Mouse (Mus musculus) myocyte (in vitro differentiated cells): ENCODE data around the gene Ubald1.

Source experiments
- CEBPB ChIP-seq: IDR thresholded peaks from 2 replicates; pipeline ENCODE4 v1.6.1; 2011; ENCODE audit warnings: mild to moderate bottlenecking, moderate library complexity; ENCODE audit not compliant: poor library complexity, insufficient read depth, severe bottlenecking
- MAX ChIP-seq: IDR thresholded peaks from one replicate; pipeline ENCODE4 v1.6.1; 2011; ENCODE audit warnings: low read depth, mild to moderate bottlenecking, control low read depth
- POLR2A ChIP-seq: IDR thresholded peaks from one replicate; pipeline ENCODE4 v1.6.1; 2011; ENCODE audit warnings: low read depth, mild to moderate bottlenecking, control low read depth, moderate library complexity; ENCODE audit not compliant: insufficient read length
- REST ChIP-seq: IDR thresholded peaks from one replicate; pipeline ENCODE4 v1.6.1; 2011; ENCODE audit warnings: mild to moderate bottlenecking, control low read depth, moderate library complexity; ENCODE audit not compliant: insufficient read depth, insufficient read length
- TCF12 ChIP-seq: IDR thresholded peaks from one replicate; pipeline ENCODE4 v1.6.1; 2011; ENCODE audit warnings: mild to moderate bottlenecking, control low read depth; ENCODE audit not compliant: poor library complexity, insufficient read depth, severe bottlenecking
- USF1 ChIP-seq: IDR thresholded peaks from one replicate; pipeline ENCODE4 v1.6.1; 2011; ENCODE audit warnings: low read depth, mild to moderate bottlenecking, control low read depth, moderate library complexity

DNA sequence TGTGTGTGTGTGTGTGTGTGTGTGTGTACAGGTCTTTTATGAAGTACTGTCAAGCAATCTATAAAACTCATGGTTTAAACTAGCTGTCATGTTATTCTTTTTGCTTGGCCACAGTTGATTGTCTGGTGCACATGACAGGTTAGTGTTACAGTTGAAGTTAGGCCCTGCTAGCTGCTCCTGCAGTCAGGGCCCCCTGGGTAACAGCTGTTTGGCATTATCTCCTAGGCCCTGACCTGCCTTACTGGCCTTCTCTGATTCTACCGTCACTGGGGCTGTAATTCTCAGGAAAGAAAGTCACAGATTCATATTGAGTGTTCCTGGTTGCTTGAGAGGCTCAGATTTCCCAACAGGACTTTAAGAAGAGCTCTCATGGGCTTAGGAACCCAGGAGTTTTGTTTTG, 25.5 kb upstream of the Ubald1 start:
- TF ChIP-seq TCF12 (no peak), POLR2A (no peak), USF1 (no peak), CEBPB (no peak), MAX (no peak), REST (no peak)
